Mouse (Mus musculus): ENCODE measurements around the gene Hnrnpf.

GRCm38 (mm10) chr6:117900126-117901080 lies at the start of gene Hnrnpf:
- TF ChIP-seq CTCF (IDR thresholded peaks at IDR 0.05; ENCODE audit: control insufficient read depth, insufficient read depth, insufficient read length) = no peak
- no peak for TF ChIP-seq USF1 (IDR thresholded peaks at IDR 0.05; ENCODE audit: low read depth)

Measured in C2C12 (cell line).